Mouse (Mus musculus) embryonic facial prominence, embryonic 15.5 days (tissue): ENCODE measurements around the gene Vmn1r148. TPM values are rescaled to one million over a fixed set of nuclear protein-coding genes. Genes with fewer than 3 reads are reported as not detected.
"Not testable (repeated sequence)": the region's sequence is repeated elsewhere in the genome, so short reads cannot be mapped to it uniquely, and the experiment has no call there.

Experiments
- ATAC-seq: fragments of 200-750 bp; cut with Nextera tagmentation; 2 replicates; pipeline ENCODE4 v1.8.0; 2017; ENCODE audit warnings: low read depth, moderate TSS enrichment; ENCODE audit not compliant: insufficient number of reproducible peaks, low FRiP score, low TSS enrichment
- H3K27ac ChIP-seq: fragments of 300-500 bp; sonication (generic); replicated peaks from 2 replicates; pipeline ENCODE4 v1.5.1; 2015; ENCODE audit warnings: mild to moderate bottlenecking, inconsistent platforms
- H3K27me3 ChIP-seq: fragments of 300-500 bp; sonication (generic); 2 replicates; pipeline ENCODE4 v1.6.1; 2015; ENCODE audit warnings: inconsistent platforms
- H3K36me3 ChIP-seq: fragments of 300-500 bp; sonication (generic); 2 replicates; pipeline ENCODE4 v1.6.1; 2015; ENCODE audit warnings: mild to moderate bottlenecking, inconsistent platforms
- H3K4me1 ChIP-seq: fragments of 300-500 bp; sonication (generic); 2 replicates; pipeline ENCODE4 v1.6.1; 2015; ENCODE audit warnings: inconsistent platforms
- H3K4me2 ChIP-seq: fragments of 300-500 bp; sonication (generic); replicated peaks from 2 replicates; pipeline ENCODE4 v1.6.1; 2015; ENCODE audit warnings: mild to moderate bottlenecking, inconsistent platforms
- H3K4me3 ChIP-seq: fragments of 300-500 bp; sonication (generic); replicated peaks from 2 replicates; pipeline ENCODE4 v1.5.1; 2015; ENCODE audit warnings: mild to moderate bottlenecking, inconsistent platforms
- H3K9ac ChIP-seq: fragments of 300-500 bp; sonication (generic); 2 replicates; pipeline ENCODE4 v1.6.1; 2015; ENCODE audit warnings: inconsistent platforms
- H3K9me3 ChIP-seq: fragments of 300-500 bp; sonication (generic); replicated peaks from 2 replicates; pipeline ENCODE4 v1.6.1; 2016; ENCODE audit warnings: inconsistent platforms
- WGBS: fragments of 180-500 bp; shearing (Covaris S2); methylation state at CpG from one replicate; pipeline ENCODE4 v1.1.7; 2015; 5-methylcytosine and 5-hydroxymethylcytosine counted together
- polyA plus RNA-seq: library from polyadenylated mRNA; unstranded; fragments of >200 nt; fragmentation: Nextera tagmentation; extraction: Ambion mirVana; gene quantifications from 2 replicates; pipeline ENCODE4 v1.2.1, GENCODE M21; 2015

The Vmn1r148 gene
- polyA plus RNA-seq: not detected in 2 replicates

- H3K27ac ChIP-seq, H3K9ac ChIP-seq, H3K4me1 ChIP-seq, H3K4me3 ChIP-seq, ATAC-seq, H3K9me3 ChIP-seq, H3K27me3 ChIP-seq, H3K4me2 ChIP-seq, H3K36me3 ChIP-seq: not testable (repeated sequence)
- WGBS: no CpG with 5 or more reads among the region's 3 CpGs
Observed at GRCm38 (mm10) chr7:22413283-22413682, at the start of gene Vmn1r148. Vmn1r148 (plus strand) TSS chr7:22413583.

- H3K27me3 ChIP-seq, H3K4me3 ChIP-seq, H3K36me3 ChIP-seq, H3K27ac ChIP-seq, H3K4me1 ChIP-seq, H3K4me2 ChIP-seq, H3K9me3 ChIP-seq, ATAC-seq, H3K9ac ChIP-seq: not testable (repeated sequence)
- WGBS: no CpG with 5 or more reads among the region's 1 CpGs
Observed at GRCm38 (mm10) chr7:22370939-22371338, 42.4 kb upstream of the Vmn1r148 start, which contains the start of gene Gm8660. Gm8660 (minus strand) TSS chr7:22371039.

GRCm38 (mm10) chr7:22438129-22438528 is 24.7 kb downstream of the Vmn1r148 start, which contains the start of gene Vmn1r149:
Vmn1r149 (minus strand) TSS chr7:22438229.
- not testable (repeated sequence) for H3K36me3 ChIP-seq
- no CpG with 5 or more reads among the region's 2 CpGs for WGBS

GRCm38 (mm10) chr7:22463975-22464374 is 50.6 kb downstream of the Vmn1r148 start, which contains the start of gene Gm10665:
Gm10665 (minus strand) TSS chr7:22464075.
- ATAC-seq, H3K9me3 ChIP-seq, H3K4me1 ChIP-seq, H3K4me2 ChIP-seq, H3K9ac ChIP-seq, H3K4me3 ChIP-seq, H3K36me3 ChIP-seq, H3K27ac ChIP-seq, H3K27me3 ChIP-seq: not testable (repeated sequence)
- WGBS: no CpG with 5 or more reads among the region's 5 CpGs

More at GRCm38 (mm10) chr7:22438129-22438528, 24.7 kb downstream of the Vmn1r148 start, which contains the start of gene Vmn1r149:
- H3K9ac ChIP-seq, H3K4me2 ChIP-seq, ATAC-seq, H3K9me3 ChIP-seq, H3K4me3 ChIP-seq, H3K27me3 ChIP-seq, H3K27ac ChIP-seq, H3K4me1 ChIP-seq: not testable (repeated sequence)

Other genes starting within 250 kb of the Vmn1r148 start
- gene Vmn1r142, start 249.5 kb upstream of the Vmn1r148 start, polyA plus RNA-seq: not detected in 2 replicates
- gene Vmn1r143, start 224.2 kb upstream of the Vmn1r148 start, polyA plus RNA-seq: not detected in 2 replicates
- not detected in 2 replicates for gene Gm8653, start 212.3 kb upstream of the Vmn1r148 start, polyA plus RNA-seq
- not detected in 2 replicates for gene Gm8453, start 184.1 kb upstream of the Vmn1r148 start, polyA plus RNA-seq
- gene Gm4187, start 83.9 kb upstream of the Vmn1r148 start, polyA plus RNA-seq: not detected in 2 replicates
- not detected in 2 replicates for gene Gm8660, start 42.5 kb upstream of the Vmn1r148 start, polyA plus RNA-seq
- gene Vmn1r149, start 24.6 kb downstream of the Vmn1r148 start, polyA plus RNA-seq: not detected in 2 replicates
- not detected in 2 replicates for gene Gm10665, start 50.5 kb downstream of the Vmn1r148 start, polyA plus RNA-seq
- not detected in 2 replicates for gene Vmn1r151, start 86.1 kb downstream of the Vmn1r148 start, polyA plus RNA-seq
- not detected in 2 replicates for gene Vmn1r152, start 109.4 kb downstream of the Vmn1r148 start, polyA plus RNA-seq
- not detected in 2 replicates for gene Gm8677, start 121.3 kb downstream of the Vmn1r148 start, polyA plus RNA-seq
- gene Gm4201, start 151.8 kb downstream of the Vmn1r148 start, polyA plus RNA-seq: not detected in 2 replicates
- gene Gm4565, start 174.5 kb downstream of the Vmn1r148 start, polyA plus RNA-seq: not detected in 2 replicates
- not detected in 2 replicates for gene Vmn1r155, start 244.4 kb downstream of the Vmn1r148 start, polyA plus RNA-seq